Mouse (Mus musculus) hindbrain, embryonic 13.5 days (tissue): ENCODE measurements at regions not wholly inside any gene's neighbourhood (a gene's known extent, or its start where the extent isn't known, plus 50 kb on each side); places are given as distances from the start of the nearest gene placed in this dataset.

Experiments used
- ATAC-seq: fragments of 200-750 bp; cut with Nextera tagmentation; 2 replicates; pipeline ENCODE4 v1.8.0; 2017; ENCODE audit warnings: moderate TSS enrichment; ENCODE audit not compliant: low FRiP score
- H3K27ac ChIP-seq: fragments of 300-500 bp; sonication (generic); 2 replicates; pipeline ENCODE4 v1.5.1; 2015; ENCODE audit warnings: inconsistent platforms, mild to moderate bottlenecking, moderate library complexity
- H3K27me3 ChIP-seq: fragments of 300-500 bp; sonication (generic); 2 replicates; pipeline ENCODE4 v1.6.1; 2015; ENCODE audit warnings: mild to moderate bottlenecking, inconsistent platforms
- H3K36me3 ChIP-seq: fragments of 300-500 bp; sonication (generic); 2 replicates; pipeline ENCODE4 v1.6.1; 2015; ENCODE audit warnings: mild to moderate bottlenecking, inconsistent platforms
- H3K4me1 ChIP-seq: fragments of 300-500 bp; sonication (generic); replicated peaks from 2 replicates; pipeline ENCODE4 v1.6.1; 2015; ENCODE audit warnings: inconsistent platforms
- H3K4me2 ChIP-seq: fragments of 300-500 bp; sonication (generic); 2 replicates; pipeline ENCODE4 v1.6.1; 2015; ENCODE audit warnings: inconsistent platforms, mild to moderate bottlenecking, moderate library complexity
- H3K4me3 ChIP-seq: fragments of 300-500 bp; sonication (generic); 2 replicates; pipeline ENCODE4 v1.5.1; 2015; ENCODE audit warnings: mild to moderate bottlenecking, inconsistent platforms
- H3K9ac ChIP-seq: fragments of 300-500 bp; sonication (generic); 2 replicates; pipeline ENCODE4 v1.6.1; 2015; ENCODE audit warnings: mild to moderate bottlenecking, inconsistent platforms
- H3K9me3 ChIP-seq: fragments of 300-500 bp; sonication (generic); 2 replicates; pipeline ENCODE4 v1.6.1; 2016; ENCODE audit warnings: inconsistent platforms
- WGBS: fragments of 180-500 bp; shearing (Covaris S2); methylation state at CpG from one replicate; pipeline ENCODE4 v1.1.7; 2015; 5-methylcytosine and 5-hydroxymethylcytosine counted together

- no peak for ATAC-seq
- 92% methylated on average over 3 of the region's 3 CpGs for WGBS
- Histone ChIP-seq H3K27me3 (no peaks in the 10 kb centered on the region), H3K9me3 (no peaks in the 10 kb centered on the region), H3K9ac (no peak overlapping the region), H3K36me3 (no peaks in the 10 kb centered on the region), H3K4me2 (no peak overlapping the region), H3K27ac (no peak overlapping the region), H3K4me3 (no peak overlapping the region), H3K4me1 (peaks cover 4% of the 10 kb centered on the region)
Measured at GRCm38 (mm10) chr10:98796016-98796415, 118.2 kb upstream of the Atp2b1 start.

DNA sequence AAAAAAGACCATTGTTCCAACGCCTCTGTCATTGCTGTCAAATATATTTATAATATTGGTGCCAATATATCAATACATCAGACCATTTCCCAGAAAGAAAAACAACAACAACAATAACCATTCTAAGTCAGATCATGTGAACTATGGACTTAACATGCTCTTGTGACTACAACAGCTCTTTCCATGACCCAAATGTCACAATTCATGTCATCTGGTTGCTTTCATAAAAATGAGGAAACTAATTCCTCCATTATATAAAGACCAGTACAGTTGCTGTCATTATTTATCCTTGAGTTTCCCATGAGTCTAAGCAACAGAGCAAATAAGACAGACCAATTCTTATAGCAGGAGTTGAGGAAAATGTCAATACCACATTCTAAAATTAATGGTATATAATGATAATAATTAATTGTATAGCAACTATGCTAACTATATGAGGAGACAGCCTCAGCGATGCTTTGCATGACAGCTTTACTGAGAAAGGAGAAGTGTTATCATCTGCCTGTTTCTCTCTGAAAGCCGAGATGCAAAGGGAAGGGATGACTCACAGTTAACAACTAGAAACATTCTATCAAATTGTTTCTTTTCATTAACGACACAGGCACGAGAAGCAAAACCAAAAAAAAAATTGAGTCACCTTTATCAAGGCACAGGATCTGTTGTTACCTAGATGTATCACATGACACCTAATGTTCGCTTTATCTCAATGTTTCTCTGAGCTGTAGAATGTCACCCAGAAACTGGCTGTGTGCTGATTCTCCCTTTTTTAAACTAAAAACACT lies 115.4 kb upstream of the Atp2b1 start:
- Histone ChIP-seq H3K4me2 (no peak overlapping the region), H3K36me3 (no peaks in the 10 kb centered on the region), H3K4me3 (no peak overlapping the region), H3K4me1 (peaks cover 7% of the 10 kb centered on the region), H3K9ac (no peak overlapping the region), H3K9me3 (no peaks in the 10 kb centered on the region), H3K27me3 (no peaks in the 10 kb centered on the region), H3K27ac (no peak overlapping the region)
- WGBS: 91% methylated on average over 6 of the region's 6 CpGs
- no peak for ATAC-seq

- no peak for ATAC-seq
- H3K4me3 ChIP-seq: no peak overlapping the region
- H3K9ac ChIP-seq: no peak overlapping the region
- H3K9me3 ChIP-seq: no peaks in the 10 kb centered on the region
- no peaks in the 10 kb centered on the region for H3K36me3 ChIP-seq
- peaks cover 7% of the 10 kb centered on the region for H3K4me1 ChIP-seq
- WGBS: 89% methylated on average over 3 of the region's 3 CpGs
- H3K4me2 ChIP-seq: no peak overlapping the region
- H3K27ac ChIP-seq: no peak overlapping the region
- H3K27me3 ChIP-seq: no peaks in the 10 kb centered on the region
Measured at GRCm38 (mm10) chr10:98799830-98800229, 114.4 kb upstream of the Atp2b1 start.

GRCm38 (mm10) chr10:98800949-98801348 lies 113.3 kb upstream of the Atp2b1 start:
- ATAC-seq: no peak
- H3K4me2 ChIP-seq: peak overlapping the region; percentile 25; the same call in 1 of the 2 replicates
- 19% methylated on average over 8 of the region's 8 CpGs for WGBS

GRCm38 (mm10) chr10:98805013-98805412 lies 109.2 kb upstream of the Atp2b1 start:
- H3K36me3 ChIP-seq: no peaks in the 10 kb centered on the region
- no peak overlapping the region for H3K4me3 ChIP-seq
- no peaks in the 10 kb centered on the region for H3K27me3 ChIP-seq
- no peaks in the 10 kb centered on the region for H3K9me3 ChIP-seq
- peaks cover 7% of the 10 kb centered on the region for H3K4me1 ChIP-seq
- H3K4me2 ChIP-seq: no peak overlapping the region
- ATAC-seq: no peak
- H3K27ac ChIP-seq: no peak overlapping the region
- 97% methylated on average over 1 of the region's 1 CpGs for WGBS
- H3K9ac ChIP-seq: no peak overlapping the region

More at GRCm38 (mm10) chr10:98800949-98801348, 113.3 kb upstream of the Atp2b1 start:
- Histone ChIP-seq H3K9ac (no peak overlapping the region), H3K36me3 (no peaks in the 10 kb centered on the region), H3K4me1 (peaks cover 7% of the 10 kb centered on the region), H3K9me3 (no peaks in the 10 kb centered on the region), H3K4me3 (no peak overlapping the region), H3K27ac (no peak overlapping the region), H3K27me3 (no peaks in the 10 kb centered on the region)

- no peak overlapping the region for H3K4me2 ChIP-seq
- 82% methylated on average over 19 of the region's 19 CpGs for whole genome bisulfite sequencing
- ATAC-seq: no peak
Measured at GRCm38 (mm10) chr10:98806798-98807535, 107.2 kb upstream of the Atp2b1 start.

DNA sequence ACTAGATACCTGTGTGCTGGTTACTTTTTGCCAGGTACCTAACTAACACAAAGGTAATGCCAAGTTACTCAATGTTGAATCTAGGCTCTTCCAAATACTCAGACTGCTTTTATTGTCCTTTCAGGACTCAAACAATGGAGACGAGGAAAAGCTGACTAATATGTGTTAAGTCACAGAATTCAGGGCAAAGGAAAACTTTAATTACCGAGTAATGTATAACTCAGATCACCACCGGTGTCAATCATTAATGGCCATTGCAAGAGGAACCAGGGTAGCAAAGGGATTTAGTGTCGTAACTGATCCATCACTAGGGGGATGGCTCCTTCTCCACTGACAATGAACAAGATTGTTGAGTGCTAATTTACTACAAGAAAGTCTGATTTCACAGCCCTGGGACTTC lies 105.6 kb upstream of the Atp2b1 start:
- Histone ChIP-seq H3K27ac (no peak overlapping the region), H3K9me3 (no peaks in the 10 kb centered on the region), H3K4me3 (no peak overlapping the region), H3K36me3 (no peaks in the 10 kb centered on the region), H3K9ac (no peak overlapping the region), H3K4me2 (no peak overlapping the region), H3K27me3 (no peaks in the 10 kb centered on the region), H3K4me1 (no peaks in the 10 kb centered on the region)
- 56% methylated on average over 4 of the region's 4 CpGs for WGBS
- ATAC-seq: no peak

More at GRCm38 (mm10) chr10:98806798-98807535, 107.2 kb upstream of the Atp2b1 start:
- Histone ChIP-seq H3K9ac (no peak overlapping the region), H3K27ac (no peak overlapping the region), H3K36me3 (no peaks in the 10 kb centered on the region), H3K27me3 (no peaks in the 10 kb centered on the region), H3K9me3 (no peaks in the 10 kb centered on the region), H3K4me3 (no peak overlapping the region), H3K4me1 (no peaks in the 10 kb centered on the region)

- no peaks in the 10 kb centered on the region for H3K36me3 ChIP-seq
- WGBS: 95% methylated on average over 5 of the region's 5 CpGs
- no peaks in the 10 kb centered on the region for H3K9me3 ChIP-seq
- H3K27me3 ChIP-seq: no peaks in the 10 kb centered on the region
- no peak for ATAC-seq
- H3K4me2 ChIP-seq: no peak overlapping the region
- H3K9ac ChIP-seq: no peak overlapping the region
- no peaks in the 10 kb centered on the region for H3K4me1 ChIP-seq
- no peak overlapping the region for H3K27ac ChIP-seq
- no peak overlapping the region for H3K4me3 ChIP-seq
Measured at GRCm38 (mm10) chr10:98829051-98829450, 85.2 kb upstream of the Atp2b1 start.

GRCm38 (mm10) chr10:98831488-98831887 lies 82.7 kb upstream of the Atp2b1 start:
- no peaks in the 10 kb centered on the region for H3K27me3 ChIP-seq
- no peak overlapping the region for H3K27ac ChIP-seq
- H3K4me3 ChIP-seq: no peak overlapping the region
- no peaks in the 10 kb centered on the region for H3K36me3 ChIP-seq
- H3K4me1 ChIP-seq: no peaks in the 10 kb centered on the region
- no peak for ATAC-seq
- no peaks in the 10 kb centered on the region for H3K9me3 ChIP-seq
- H3K4me2 ChIP-seq: no peak overlapping the region
- 61% methylated on average over 7 of the region's 7 CpGs for WGBS
- H3K9ac ChIP-seq: no peak overlapping the region

DNA sequence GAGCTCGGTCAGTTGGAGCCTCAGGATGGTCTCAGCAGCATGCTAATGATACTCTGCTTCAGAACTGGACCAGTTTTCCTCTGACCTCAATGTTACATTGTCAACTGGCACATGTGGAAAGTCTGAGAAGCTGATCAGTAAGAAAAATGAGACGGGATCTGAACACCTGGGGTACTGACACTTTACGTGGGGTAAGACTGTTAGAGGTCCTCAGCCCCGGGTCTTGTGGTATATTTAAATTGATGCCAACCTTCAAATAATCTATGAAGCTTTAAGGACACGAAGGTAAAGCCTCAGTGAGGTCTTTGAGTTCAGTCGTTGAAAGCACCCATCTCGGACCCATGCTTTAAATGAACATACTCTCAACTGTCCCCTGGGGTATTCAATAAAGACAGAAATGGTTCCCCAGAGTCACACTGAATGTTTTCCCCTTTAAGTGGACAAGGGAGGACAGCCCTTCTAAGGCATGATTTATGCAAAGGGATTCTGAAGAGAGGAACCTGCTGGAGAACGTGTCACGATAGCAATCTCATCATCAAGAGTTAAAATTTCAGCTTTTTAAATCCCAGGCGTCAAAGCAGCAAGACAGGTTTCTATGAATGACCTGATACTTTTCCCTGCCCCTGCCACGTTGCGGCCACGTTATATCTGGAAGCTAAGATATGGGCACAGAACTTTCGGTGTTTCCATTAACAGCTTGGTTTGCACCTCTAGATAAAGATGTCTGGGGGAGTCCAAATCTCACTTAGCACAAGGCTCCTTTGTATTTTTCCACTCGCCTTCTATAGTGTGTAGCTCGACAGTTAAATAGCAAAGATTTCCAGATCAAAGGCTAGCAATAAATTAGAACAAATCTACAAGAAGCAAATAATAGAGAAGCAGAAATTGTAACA lies 76.7 kb upstream of the Atp2b1 start:
- Histone ChIP-seq H3K36me3 (no peaks in the 10 kb centered on the region), H3K9me3 (peaks cover 5% of the 10 kb centered on the region; the same call in 1 of the 2 replicates), H3K9ac (no peak overlapping the region), H3K27ac (no peak overlapping the region), H3K4me1 (no peaks in the 10 kb centered on the region), H3K4me2 (no peak overlapping the region), H3K27me3 (no peaks in the 10 kb centered on the region), H3K4me3 (no peak overlapping the region)
- WGBS: 73% methylated on average over 16 of the region's 16 CpGs
- ATAC-seq: no peak

GRCm38 (mm10) chr10:98838926-98839679 lies 75.1 kb upstream of the Atp2b1 start:
- 93% methylated on average over 8 of the region's 8 CpGs for WGBS
- H3K4me2 ChIP-seq: no peak overlapping the region
- H3K27ac ChIP-seq: no peak overlapping the region
- no peaks in the 10 kb centered on the region for H3K27me3 ChIP-seq
- no peak overlapping the region for H3K4me3 ChIP-seq
- H3K9me3 ChIP-seq: peaks cover 17% of the 10 kb centered on the region
- ATAC-seq: no peak
- no peaks in the 10 kb centered on the region for H3K36me3 ChIP-seq
- H3K4me1 ChIP-seq: no peaks in the 10 kb centered on the region
- no peak overlapping the region for H3K9ac ChIP-seq
